Mouse (Mus musculus): ENCODE measurements at regions not wholly inside any gene's neighbourhood (a gene's known extent, or its start where the extent isn't known, plus 50 kb on each side); places are given as distances from the start of the nearest gene placed in this dataset.
A peak's percentile ranks its signal among the peaks of the same experiment; 100 is the strongest.

DNA sequence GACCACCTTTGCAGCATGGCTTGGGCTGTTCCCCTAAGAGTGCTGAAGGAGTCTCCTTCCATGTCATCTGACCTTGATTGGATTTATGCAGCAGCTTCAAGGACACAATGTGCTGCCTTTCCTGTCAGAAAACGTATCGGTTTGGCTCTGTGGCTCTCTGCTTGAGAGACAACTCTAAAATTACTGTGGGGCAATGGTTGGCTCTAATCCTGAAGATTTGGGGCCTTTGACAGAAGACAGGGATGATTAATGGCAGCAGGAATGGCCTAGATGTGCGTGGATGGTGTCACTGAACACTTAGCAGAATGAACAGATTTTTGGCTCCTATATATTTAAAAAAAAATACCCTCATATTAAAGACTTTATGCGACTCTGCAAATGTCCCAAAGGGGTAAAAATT lies 136.8 kb upstream of the Dnajc19 start:
- 87% methylated on average over 4 of the region's 4 CpGs for WGBS
- Histone ChIP-seq H3K9ac (replicated peaks; ENCODE audit: low read depth, low read length) (no peak overlapping the region), H3K27ac (ENCODE audit: low read length) (no peak overlapping the region)

GRCm38 (mm10) chr3:34214233-34214632 lies 133.1 kb upstream of the Dnajc19 start:
- 64% methylated on average over 6 of the region's 6 CpGs for WGBS
- H3K27ac ChIP-seq (ENCODE audit: low read length) = no peak overlapping the region
- H3K4me2 ChIP-seq (ENCODE audit: low read length) = no peak overlapping the region
- H3K36me3 ChIP-seq (ENCODE audit: control insufficient read depth, insufficient read depth) = no peaks in the 10 kb centered on the region
- no peaks in the 10 kb centered on the region for H3K27me3 ChIP-seq (replicated peaks; ENCODE audit: control insufficient read depth, insufficient read depth, low read length)
- no peak overlapping the region for H3K9ac ChIP-seq (replicated peaks; ENCODE audit: low read depth, low read length)
- H3K9me3 ChIP-seq (ENCODE audit: control insufficient read depth, low read length) = peaks cover 3% of the 10 kb centered on the region; the same call in 1 of the 2 replicates
- ATAC-seq = peak; percentile 61
- H3K4me3 ChIP-seq (replicated peaks; ENCODE audit: low read length) = no peak overlapping the region
- no peaks in the 10 kb centered on the region for H3K4me1 ChIP-seq (replicated peaks; ENCODE audit: control insufficient read depth, insufficient read depth, low read length)

More for the DNA sequence above, 136.8 kb upstream of the Dnajc19 start:
- Histone ChIP-seq H3K4me3 (replicated peaks; ENCODE audit: low read length) (no peak overlapping the region), H3K4me2 (ENCODE audit: low read length) (no peak overlapping the region), H3K27me3 (replicated peaks; ENCODE audit: control insufficient read depth, insufficient read depth, low read length) (no peaks in the 10 kb centered on the region), H3K4me1 (replicated peaks; ENCODE audit: control insufficient read depth, insufficient read depth, low read length) (no peaks in the 10 kb centered on the region), H3K36me3 (ENCODE audit: control insufficient read depth, insufficient read depth) (no peaks in the 10 kb centered on the region), H3K9me3 (ENCODE audit: control insufficient read depth, low read length) (no peaks in the 10 kb centered on the region)
- no peak for ATAC-seq

DNA sequence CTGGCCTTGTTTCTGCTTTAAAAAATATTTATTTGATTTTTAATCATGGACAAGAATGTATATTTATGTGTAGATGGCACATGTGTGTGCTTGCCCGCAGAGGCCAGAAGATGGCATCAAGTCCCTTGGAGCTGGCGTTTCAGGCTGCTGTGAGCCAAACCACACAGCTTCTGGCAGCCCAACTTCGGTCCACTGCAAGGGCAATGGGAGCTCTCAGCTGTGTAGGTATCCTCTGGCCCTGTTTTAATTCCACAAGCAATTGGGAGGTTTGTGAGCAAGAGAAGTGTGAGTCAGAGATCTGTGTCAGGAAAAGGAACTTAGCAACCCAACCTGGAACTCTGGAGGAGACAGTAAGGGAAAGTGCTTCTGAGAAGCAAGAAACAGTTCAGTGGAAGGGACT lies 125.3 kb upstream of the Dnajc19 start:
- no peak overlapping the region for H3K4me3 ChIP-seq (replicated peaks; ENCODE audit: low read length)
- no peaks in the 10 kb centered on the region for H3K36me3 ChIP-seq (ENCODE audit: control insufficient read depth, insufficient read depth)
- H3K27ac ChIP-seq (ENCODE audit: low read length) = no peak overlapping the region
- H3K4me1 ChIP-seq (replicated peaks; ENCODE audit: control insufficient read depth, insufficient read depth, low read length) = no peaks in the 10 kb centered on the region
- H3K27me3 ChIP-seq (replicated peaks; ENCODE audit: control insufficient read depth, insufficient read depth, low read length) = no peaks in the 10 kb centered on the region
- 92% methylated on average over 3 of the region's 3 CpGs for WGBS
- H3K4me2 ChIP-seq (ENCODE audit: low read length) = no peak overlapping the region
- H3K9ac ChIP-seq (replicated peaks; ENCODE audit: low read depth, low read length) = no peak overlapping the region
- H3K9me3 ChIP-seq (ENCODE audit: control insufficient read depth, low read length) = peaks cover 3% of the 10 kb centered on the region; the same call in 1 of the 2 replicates
- ATAC-seq = no peak

DNA sequence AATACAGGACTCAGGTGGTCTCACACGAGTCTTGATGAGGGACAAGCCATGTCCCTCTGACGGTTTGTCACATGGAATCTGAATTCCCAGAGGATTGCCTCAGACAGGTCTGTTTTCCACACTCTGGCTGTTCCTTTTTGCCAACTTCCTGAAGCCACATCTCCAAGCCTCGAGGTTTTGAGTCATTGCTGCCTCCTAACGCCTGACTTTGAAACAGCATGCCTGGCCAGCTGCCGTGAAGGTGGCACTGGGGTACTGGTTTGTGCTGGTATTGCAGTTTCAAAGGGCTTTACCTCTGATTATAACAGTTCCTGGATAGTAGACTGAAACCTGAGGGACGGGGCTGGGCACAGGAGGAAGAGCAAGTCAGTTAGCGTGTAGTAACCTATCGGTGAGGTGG lies 117.1 kb upstream of the Dnajc19 start:
- Histone ChIP-seq H3K4me1 (replicated peaks; ENCODE audit: control insufficient read depth, insufficient read depth, low read length) (peaks cover 9% of the 10 kb centered on the region; the same call in 1 of the 2 replicates), H3K9ac (replicated peaks; ENCODE audit: low read depth, low read length) (no peak overlapping the region), H3K36me3 (ENCODE audit: control insufficient read depth, insufficient read depth) (no peaks in the 10 kb centered on the region), H3K27me3 (replicated peaks; ENCODE audit: control insufficient read depth, insufficient read depth, low read length) (0 out of 2 replicates have a peak, but pooled peaks cover 2% of the 10 kb centered on the region), H3K27ac (ENCODE audit: low read length) (no peak overlapping the region), H3K4me3 (replicated peaks; ENCODE audit: low read length) (peak overlapping the region; percentile 33), H3K9me3 (ENCODE audit: control insufficient read depth, low read length) (no peaks in the 10 kb centered on the region), H3K4me2 (ENCODE audit: low read length) (peak overlapping the region; percentile 46)
- WGBS = 36% methylated on average over 8 of the region's 8 CpGs
- 0 out of 2 replicates have a peak, but pooled peaks have one; percentile 23 for ATAC-seq

GRCm38 (mm10) chr3:34197163-34197455 lies 116.0 kb upstream of the Dnajc19 start:
- Histone ChIP-seq H3K27ac (ENCODE audit: low read length) (peak overlapping the region; percentile 66), H3K4me2 (ENCODE audit: low read length) (peak overlapping the region; percentile 49), H3K4me3 (replicated peaks; ENCODE audit: low read length) (peak overlapping the region; percentile 26), H3K27me3 (replicated peaks; ENCODE audit: control insufficient read depth, insufficient read depth, low read length) (0 out of 2 replicates have a peak, but pooled peaks cover 2% of the 10 kb centered on the region), H3K9me3 (ENCODE audit: control insufficient read depth, low read length) (no peaks in the 10 kb centered on the region), H3K36me3 (ENCODE audit: control insufficient read depth, insufficient read depth) (no peaks in the 10 kb centered on the region), H3K9ac (replicated peaks; ENCODE audit: low read depth, low read length) (peak overlapping the region; percentile 43), H3K4me1 (replicated peaks; ENCODE audit: control insufficient read depth, insufficient read depth, low read length) (peaks cover 9% of the 10 kb centered on the region; the same call in 1 of the 2 replicates)
- WGBS = 14% methylated on average over 10 of the region's 10 CpGs
- no peak for ATAC-seq

- H3K4me3 ChIP-seq (replicated peaks; ENCODE audit: low read length) = peak overlapping the region; percentile 26
- H3K27me3 ChIP-seq (replicated peaks; ENCODE audit: control insufficient read depth, insufficient read depth, low read length) = 0 out of 2 replicates have a peak, but pooled peaks cover 2% of the 10 kb centered on the region
- peaks cover 9% of the 10 kb centered on the region; the same call in 1 of the 2 replicates for H3K4me1 ChIP-seq (replicated peaks; ENCODE audit: control insufficient read depth, insufficient read depth, low read length)
- peak overlapping the region; percentile 49 for H3K4me2 ChIP-seq (ENCODE audit: low read length)
- peak overlapping the region; percentile 66 for H3K27ac ChIP-seq (ENCODE audit: low read length)
- H3K36me3 ChIP-seq (ENCODE audit: control insufficient read depth, insufficient read depth) = no peaks in the 10 kb centered on the region
- 7% methylated on average over 22 of the region's 22 CpGs for WGBS
- peak overlapping the region; percentile 43 for H3K9ac ChIP-seq (replicated peaks; ENCODE audit: low read depth, low read length)
- no peaks in the 10 kb centered on the region for H3K9me3 ChIP-seq (ENCODE audit: control insufficient read depth, low read length)
- peak; percentile 71 for ATAC-seq
Measured at GRCm38 (mm10) chr3:34196451-34197162, 115.5 kb upstream of the Dnajc19 start.

- H3K27ac ChIP-seq (ENCODE audit: low read length) = peak overlapping the region; percentile 66
- 0 out of 2 replicates have a peak, but pooled peaks cover 2% of the 10 kb centered on the region for H3K27me3 ChIP-seq (replicated peaks; ENCODE audit: control insufficient read depth, insufficient read depth, low read length)
- peak overlapping the region; percentile 26; the same call in 1 of the 2 replicates for H3K4me3 ChIP-seq (replicated peaks; ENCODE audit: low read length)
- H3K9ac ChIP-seq (replicated peaks; ENCODE audit: low read depth, low read length) = peak overlapping the region; percentile 7; the same call in 1 of the 2 replicates
- ATAC-seq = peak; percentile 57
- 13% methylated on average over 13 of the region's 13 CpGs for WGBS
- H3K36me3 ChIP-seq (ENCODE audit: control insufficient read depth, insufficient read depth) = no peaks in the 10 kb centered on the region
- H3K4me1 ChIP-seq (replicated peaks; ENCODE audit: control insufficient read depth, insufficient read depth, low read length) = peaks cover 9% of the 10 kb centered on the region; the same call in 1 of the 2 replicates
- H3K4me2 ChIP-seq (ENCODE audit: low read length) = peak overlapping the region; percentile 49
- no peaks in the 10 kb centered on the region for H3K9me3 ChIP-seq (ENCODE audit: control insufficient read depth, low read length)
Measured at GRCm38 (mm10) chr3:34195729-34196450, 114.8 kb upstream of the Dnajc19 start.

DNA sequence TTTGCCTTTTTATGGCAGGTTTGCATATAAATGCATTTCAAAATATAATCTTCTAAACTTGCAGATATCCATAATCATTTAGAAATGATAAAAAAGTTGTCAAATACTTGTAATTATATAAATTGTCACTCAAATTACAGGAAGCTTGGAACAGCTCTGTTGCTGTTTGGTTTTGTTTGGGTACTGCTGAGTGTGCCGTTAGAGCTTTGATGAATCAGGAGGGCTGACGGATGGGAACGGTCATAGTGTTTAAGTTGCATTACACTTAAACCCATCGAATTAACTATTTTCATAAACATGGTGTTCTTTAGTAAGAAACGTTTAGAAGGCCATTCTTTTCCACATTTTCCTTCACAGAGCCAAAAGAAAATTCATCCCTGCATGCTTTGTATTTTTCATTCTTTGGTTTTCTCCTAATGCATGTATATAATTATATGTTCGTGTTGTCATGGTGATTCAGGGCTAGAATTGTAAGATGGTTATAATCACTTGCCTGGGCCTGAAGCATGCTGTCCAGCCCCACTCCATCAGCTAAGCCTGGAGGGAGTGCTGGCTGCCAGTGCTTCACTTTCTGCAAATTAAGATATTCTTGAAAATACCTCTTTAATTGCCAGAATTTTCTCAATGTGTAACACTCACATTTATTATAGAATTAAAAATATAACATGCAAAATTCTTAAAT lies 92.4 kb upstream of the Dnajc19 start:
- 40% methylated on average over 6 of the region's 6 CpGs for WGBS
- H3K4me1 ChIP-seq (replicated peaks; ENCODE audit: control insufficient read depth, insufficient read depth, low read length) = no peaks in the 10 kb centered on the region
- H3K36me3 ChIP-seq (ENCODE audit: control insufficient read depth, insufficient read depth) = no peaks in the 10 kb centered on the region
- H3K27me3 ChIP-seq (replicated peaks; ENCODE audit: control insufficient read depth, insufficient read depth, low read length) = no peaks in the 10 kb centered on the region
- H3K27ac ChIP-seq (ENCODE audit: low read length) = no peak overlapping the region
- 0 out of 2 replicates have a peak, but pooled peaks cover 3% of the 10 kb centered on the region for H3K9me3 ChIP-seq (ENCODE audit: control insufficient read depth, low read length)
- ATAC-seq = peak; percentile 86
- H3K4me2 ChIP-seq (ENCODE audit: low read length) = no peak overlapping the region
- H3K4me3 ChIP-seq (replicated peaks; ENCODE audit: low read length) = no peak overlapping the region
- H3K9ac ChIP-seq (replicated peaks; ENCODE audit: low read depth, low read length) = no peak overlapping the region

- 62% methylated on average over 4 of the region's 4 CpGs for WGBS
- Histone ChIP-seq H3K4me1 (replicated peaks; ENCODE audit: control insufficient read depth, insufficient read depth, low read length) (no peaks in the 10 kb centered on the region), H3K9ac (replicated peaks; ENCODE audit: low read depth, low read length) (no peak overlapping the region), H3K4me2 (ENCODE audit: low read length) (no peak overlapping the region), H3K4me3 (replicated peaks; ENCODE audit: low read length) (no peak overlapping the region), H3K27ac (ENCODE audit: low read length) (0 out of 2 replicates have a peak overlapping the region, but pooled peaks have one; percentile 4), H3K9me3 (ENCODE audit: control insufficient read depth, low read length) (0 out of 2 replicates have a peak, but pooled peaks cover 3% of the 10 kb centered on the region), H3K36me3 (ENCODE audit: control insufficient read depth, insufficient read depth) (no peaks in the 10 kb centered on the region), H3K27me3 (replicated peaks; ENCODE audit: control insufficient read depth, insufficient read depth, low read length) (no peaks in the 10 kb centered on the region)
- 0 out of 2 replicates have a peak, but pooled peaks have one; percentile 28 for ATAC-seq
Measured at GRCm38 (mm10) chr3:34172899-34173298, 91.8 kb upstream of the Dnajc19 start.
